Mouse (Mus musculus): Measurements from ENCODE around the gene Psen2. TPM values are rescaled to one million over a fixed set of nuclear protein-coding genes. Genes with fewer than 3 reads are reported as not detected.

Psen2 gene
- polyA plus RNA-seq, 1 experiment from 2014 or later = 18.8 TPM

- H3K4me3 ChIP-seq (ENCODE audit: low read depth, low read length) = peak overlapping the region; percentile 72
- peak overlapping the region; percentile 98 for H3K4me2 ChIP-seq (ENCODE audit: low read depth, low read length)
- peak; percentile 100 for ATAC-seq (ENCODE audit: low read depth)
- no peak overlapping the region for H3K27ac ChIP-seq (replicated peaks; ENCODE audit: low read depth, low read length)
- peak; percentile 99 for DNase-seq (ENCODE audit: low spot score)
- H3K9me3 ChIP-seq (ENCODE audit: control insufficient read depth, low read length) = no peaks in the 10 kb centered on the region
- under 1% methylated on average over 52 of the region's 57 CpGs for WGBS
- H3K4me1 ChIP-seq (ENCODE audit: control insufficient read depth, insufficient read depth, low read length) = peaks cover 8% of the 10 kb centered on the region; the same call in 1 of the 2 replicates
- no peaks in the 10 kb centered on the region for H3K36me3 ChIP-seq (ENCODE audit: control insufficient read depth, insufficient read depth, low read length)
- H3K27me3 ChIP-seq (replicated peaks; ENCODE audit: control insufficient read depth, insufficient read depth, low read length) = no peaks in the 10 kb centered on the region
- peak overlapping the region; percentile 66 for H3K9ac ChIP-seq (ENCODE audit: low read depth, low read length)
Measured at GRCm38 (mm10) chr1:180195703-180196381, 67.4 kb downstream of the Psen2 start.

DNA sequence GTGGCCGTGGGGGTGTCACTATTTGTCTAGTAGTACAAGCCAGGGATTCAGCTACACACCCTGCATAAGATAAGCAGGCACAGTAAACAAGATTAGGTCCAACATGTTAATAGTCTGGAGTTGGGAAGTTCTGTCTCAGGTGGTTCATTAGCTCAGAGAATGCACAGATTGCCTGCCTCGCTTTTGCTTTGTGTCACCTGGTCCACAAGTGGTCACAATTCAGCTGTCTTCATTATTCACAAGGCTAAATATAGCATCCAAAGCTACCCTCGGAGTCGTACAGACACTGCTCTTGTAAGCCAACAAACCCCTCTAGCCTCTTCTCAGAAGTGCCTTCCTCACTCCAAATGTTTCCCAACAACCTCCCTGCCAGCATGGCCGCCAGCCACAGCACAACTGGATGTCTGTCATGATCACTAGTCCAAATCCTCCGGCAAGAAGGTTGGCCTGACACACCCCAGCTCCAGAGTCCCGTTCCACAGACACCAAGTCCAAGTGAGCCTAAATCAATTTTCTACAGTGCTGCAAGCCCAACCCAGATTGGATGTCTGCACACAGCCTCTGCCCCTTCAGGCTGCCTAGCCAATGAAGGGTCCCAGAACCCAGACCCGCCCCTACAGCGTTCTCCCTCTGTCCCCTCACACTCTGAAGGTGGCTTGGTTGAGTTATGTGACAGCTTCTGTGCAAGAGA lies 68.3 kb downstream of the Psen2 start:
- ATAC-seq (ENCODE audit: low read depth) (peak; percentile 53), DNase-seq (ENCODE audit: low spot score) (peak; percentile 62)
- peak overlapping the region; percentile 66 for H3K9ac ChIP-seq (ENCODE audit: low read depth, low read length)
- H3K27ac ChIP-seq (replicated peaks; ENCODE audit: low read depth, low read length) = no peak overlapping the region
- peak overlapping the region; percentile 98 for H3K4me2 ChIP-seq (ENCODE audit: low read depth, low read length)
- H3K9me3 ChIP-seq (ENCODE audit: control insufficient read depth, low read length) = no peaks in the 10 kb centered on the region
- no peaks in the 10 kb centered on the region for H3K27me3 ChIP-seq (replicated peaks; ENCODE audit: control insufficient read depth, insufficient read depth, low read length)
- H3K36me3 ChIP-seq (ENCODE audit: control insufficient read depth, insufficient read depth, low read length) = no peaks in the 10 kb centered on the region
- H3K4me1 ChIP-seq (ENCODE audit: control insufficient read depth, insufficient read depth, low read length) = peaks cover 8% of the 10 kb centered on the region; the same call in 1 of the 2 replicates
- WGBS = 23% methylated on average over 9 of the region's 9 CpGs
- H3K4me3 ChIP-seq (ENCODE audit: low read depth, low read length) = peak overlapping the region; percentile 72

DNA sequence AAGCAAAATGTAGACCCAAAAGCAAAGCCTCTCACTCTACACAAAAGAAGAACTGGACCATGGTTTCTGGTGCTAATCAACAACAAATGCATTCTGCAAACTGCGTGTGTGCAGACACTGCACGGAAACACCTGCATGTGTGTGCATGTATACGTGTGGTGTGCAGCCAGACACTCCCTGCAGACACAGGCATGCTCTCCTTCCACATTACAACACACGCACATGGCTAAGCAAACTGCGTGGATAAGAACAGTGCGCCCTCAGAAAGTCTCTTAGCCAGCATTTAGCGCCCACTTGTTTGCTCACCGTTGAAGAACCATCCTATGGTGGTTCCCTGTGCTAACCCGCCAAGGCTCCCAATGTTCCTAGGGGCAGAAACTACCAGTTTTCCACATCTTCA lies 69.2 kb downstream of the Psen2 start:
- WGBS = 79% methylated on average over 9 of the region's 9 CpGs
- no peaks in the 10 kb centered on the region for H3K9me3 ChIP-seq (ENCODE audit: control insufficient read depth, low read length)
- no peak overlapping the region for H3K9ac ChIP-seq (ENCODE audit: low read depth, low read length)
- H3K4me2 ChIP-seq (ENCODE audit: low read depth, low read length) = no peak overlapping the region
- no peak overlapping the region for H3K27ac ChIP-seq (replicated peaks; ENCODE audit: low read depth, low read length)
- ATAC-seq (ENCODE audit: low read depth) (no peak), DNase-seq (ENCODE audit: low spot score) (no peak)
- H3K27me3 ChIP-seq (replicated peaks; ENCODE audit: control insufficient read depth, insufficient read depth, low read length) = no peaks in the 10 kb centered on the region
- peaks cover 8% of the 10 kb centered on the region; the same call in 1 of the 2 replicates for H3K4me1 ChIP-seq (ENCODE audit: control insufficient read depth, insufficient read depth, low read length)
- H3K36me3 ChIP-seq (ENCODE audit: control insufficient read depth, insufficient read depth, low read length) = no peaks in the 10 kb centered on the region
- H3K4me3 ChIP-seq (ENCODE audit: low read depth, low read length) = no peak overlapping the region

DNA sequence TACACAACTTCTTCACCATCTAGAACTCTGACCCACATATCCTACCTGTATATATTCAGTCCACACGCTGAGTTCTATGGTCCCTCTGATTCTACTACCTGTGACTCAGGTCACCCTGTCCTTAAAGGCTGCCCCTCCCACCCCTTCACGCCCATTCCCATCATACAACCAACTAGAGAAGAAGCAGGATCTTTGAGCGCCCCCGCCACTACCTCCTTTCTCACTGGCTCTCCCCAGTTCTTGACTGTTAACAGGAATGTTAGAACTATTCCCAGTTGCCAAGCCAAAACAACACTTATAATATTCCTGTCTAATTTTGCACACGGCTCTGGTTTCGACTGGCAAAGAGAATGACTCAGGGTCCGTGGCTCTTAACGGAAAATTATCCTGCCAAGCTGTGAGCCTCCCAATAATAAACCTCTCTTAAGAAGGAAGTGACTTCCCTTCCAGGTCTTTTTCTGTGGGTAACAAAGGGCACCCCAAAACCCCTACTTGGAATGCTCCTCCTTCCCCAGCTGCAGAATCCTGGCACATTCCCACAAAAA lies 69.8 kb downstream of the Psen2 start:
- no peak overlapping the region for H3K9ac ChIP-seq (ENCODE audit: low read depth, low read length)
- H3K9me3 ChIP-seq (ENCODE audit: control insufficient read depth, low read length) = no peaks in the 10 kb centered on the region
- H3K4me3 ChIP-seq (ENCODE audit: low read depth, low read length) = no peak overlapping the region
- no peak overlapping the region for H3K27ac ChIP-seq (replicated peaks; ENCODE audit: low read depth, low read length)
- WGBS = 74% methylated on average over 8 of the region's 8 CpGs
- H3K4me1 ChIP-seq (ENCODE audit: control insufficient read depth, insufficient read depth, low read length) = peaks cover 8% of the 10 kb centered on the region; the same call in 1 of the 2 replicates
- H3K4me2 ChIP-seq (ENCODE audit: low read depth, low read length) = no peak overlapping the region
- no peaks in the 10 kb centered on the region for H3K36me3 ChIP-seq (ENCODE audit: control insufficient read depth, insufficient read depth, low read length)
- DNase-seq (ENCODE audit: low spot score) = no peak
- no peaks in the 10 kb centered on the region for H3K27me3 ChIP-seq (replicated peaks; ENCODE audit: control insufficient read depth, insufficient read depth, low read length)
- no peak for ATAC-seq (ENCODE audit: low read depth)

- H3K27me3 ChIP-seq (replicated peaks; ENCODE audit: control insufficient read depth, insufficient read depth, low read length) = no peaks in the 10 kb centered on the region
- no peaks in the 10 kb centered on the region for H3K36me3 ChIP-seq (ENCODE audit: control insufficient read depth, insufficient read depth, low read length)
- DNase-seq (ENCODE audit: low spot score) = no peak
- no peak overlapping the region for H3K27ac ChIP-seq (replicated peaks; ENCODE audit: low read depth, low read length)
- WGBS = 52% methylated on average over 4 of the region's 4 CpGs
- no peak overlapping the region for H3K4me3 ChIP-seq (ENCODE audit: low read depth, low read length)
- no peaks in the 10 kb centered on the region for H3K9me3 ChIP-seq (ENCODE audit: control insufficient read depth, low read length)
- H3K9ac ChIP-seq (ENCODE audit: low read depth, low read length) = no peak overlapping the region
- ATAC-seq (ENCODE audit: low read depth) = no peak
- H3K4me2 ChIP-seq (ENCODE audit: low read depth, low read length) = no peak overlapping the region
- H3K4me1 ChIP-seq (ENCODE audit: control insufficient read depth, insufficient read depth, low read length) = peaks cover 8% of the 10 kb centered on the region; the same call in 1 of the 2 replicates
Measured at GRCm38 (mm10) chr1:180192866-180193265, 70.4 kb downstream of the Psen2 start.

DNA sequence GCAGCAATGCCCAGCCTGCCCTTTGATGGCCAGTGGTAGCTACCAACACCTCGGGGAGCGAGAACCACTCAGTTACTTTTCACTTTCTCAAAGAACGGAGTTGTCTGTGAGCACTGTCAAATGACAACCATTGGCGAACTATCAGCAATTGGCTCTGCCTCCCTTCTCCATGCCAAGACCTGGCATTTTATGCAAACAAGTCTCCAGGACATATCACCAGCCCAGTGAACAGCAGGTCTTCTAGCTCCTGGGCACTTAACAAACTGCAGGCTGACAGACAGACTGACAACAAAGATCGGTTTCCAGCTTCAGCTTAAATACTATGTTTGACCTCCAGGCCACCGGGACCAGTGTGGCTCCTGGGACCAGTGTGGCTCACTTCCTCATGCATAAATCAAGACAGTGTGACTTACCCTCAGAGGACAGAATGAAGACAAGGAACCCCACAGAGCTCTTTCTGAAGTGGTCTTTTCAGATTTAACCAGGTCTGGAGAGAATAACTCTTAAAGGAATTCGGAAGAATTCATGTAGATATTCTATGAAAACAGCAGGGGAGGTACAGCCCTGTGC lies 71.5 kb downstream of the Psen2 start:
- H3K9ac ChIP-seq (ENCODE audit: low read depth, low read length) = no peak overlapping the region
- DNase-seq (ENCODE audit: low spot score) (no peak), ATAC-seq (ENCODE audit: low read depth) (no peak)
- no peak overlapping the region for H3K4me3 ChIP-seq (ENCODE audit: low read depth, low read length)
- no peaks in the 10 kb centered on the region for H3K27me3 ChIP-seq (replicated peaks; ENCODE audit: control insufficient read depth, insufficient read depth, low read length)
- no peaks in the 10 kb centered on the region for H3K9me3 ChIP-seq (ENCODE audit: control insufficient read depth, low read length)
- H3K4me2 ChIP-seq (ENCODE audit: low read depth, low read length) = no peak overlapping the region
- peaks cover 8% of the 10 kb centered on the region; the same call in 1 of the 2 replicates for H3K4me1 ChIP-seq (ENCODE audit: control insufficient read depth, insufficient read depth, low read length)
- 61% methylated on average over 7 of the region's 7 CpGs for WGBS
- no peaks in the 10 kb centered on the region for H3K36me3 ChIP-seq (ENCODE audit: control insufficient read depth, insufficient read depth, low read length)
- H3K27ac ChIP-seq (replicated peaks; ENCODE audit: low read depth, low read length) = no peak overlapping the region

DNA sequence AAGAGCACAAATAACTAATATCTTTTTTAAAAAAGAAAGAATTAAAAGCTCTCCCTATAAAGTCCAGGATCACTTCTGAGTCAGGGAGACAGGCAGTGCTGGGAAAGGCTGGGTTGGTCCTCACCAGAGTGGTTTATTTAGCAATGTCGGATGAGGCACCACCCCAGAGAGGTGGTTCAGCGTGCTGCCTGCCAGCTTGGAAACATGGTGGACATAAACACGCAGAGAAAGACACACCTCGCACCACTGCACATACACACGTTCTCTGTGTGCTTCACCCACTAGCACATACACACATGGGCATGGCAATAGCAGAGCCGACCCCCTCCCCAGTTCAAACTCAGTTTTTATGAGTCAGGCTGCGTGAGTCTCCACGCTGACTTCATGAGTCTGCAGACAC lies 72.1 kb downstream of the Psen2 start:
- WGBS = 88% methylated on average over 8 of the region's 8 CpGs
- DNase-seq (ENCODE audit: low spot score) (no peak), ATAC-seq (ENCODE audit: low read depth) (no peak)
- H3K36me3 ChIP-seq (ENCODE audit: control insufficient read depth, insufficient read depth, low read length) = no peaks in the 10 kb centered on the region
- H3K9ac ChIP-seq (ENCODE audit: low read depth, low read length) = no peak overlapping the region
- H3K9me3 ChIP-seq (ENCODE audit: control insufficient read depth, low read length) = no peaks in the 10 kb centered on the region
- no peak overlapping the region for H3K4me3 ChIP-seq (ENCODE audit: low read depth, low read length)
- peaks cover 8% of the 10 kb centered on the region; the same call in 1 of the 2 replicates for H3K4me1 ChIP-seq (ENCODE audit: control insufficient read depth, insufficient read depth, low read length)
- no peaks in the 10 kb centered on the region for H3K27me3 ChIP-seq (replicated peaks; ENCODE audit: control insufficient read depth, insufficient read depth, low read length)
- no peak overlapping the region for H3K27ac ChIP-seq (replicated peaks; ENCODE audit: low read depth, low read length)
- H3K4me2 ChIP-seq (ENCODE audit: low read depth, low read length) = no peak overlapping the region

DNA sequence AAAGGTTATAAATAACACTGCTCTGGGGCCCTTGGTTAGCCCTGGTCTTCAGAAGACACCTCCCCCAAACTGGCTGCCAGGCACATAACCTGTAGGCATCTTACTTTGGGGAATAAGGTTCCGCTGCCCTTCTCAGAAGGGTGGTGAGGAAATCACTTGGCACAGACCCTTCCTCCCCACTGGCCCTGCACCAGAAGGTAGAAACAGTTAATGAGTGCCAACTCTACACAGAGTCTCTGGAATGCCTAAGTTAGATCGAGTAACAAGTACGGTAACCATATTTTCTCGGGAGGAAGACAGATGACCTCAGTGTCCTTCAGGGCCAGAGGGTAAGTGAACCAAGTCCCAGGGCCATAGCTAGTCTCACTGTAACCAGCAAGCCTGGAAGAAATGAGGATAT lies 74.3 kb downstream of the Psen2 start:
- DNase-seq (ENCODE audit: low spot score) = no peak

More for the DNA sequence above, 74.3 kb downstream of the Psen2 start:
- 81% methylated on average over 4 of the region's 4 CpGs for WGBS
- Histone ChIP-seq H3K4me2 (ENCODE audit: low read depth, low read length) (no peak overlapping the region), H3K36me3 (ENCODE audit: control insufficient read depth, insufficient read depth, low read length) (no peaks in the 10 kb centered on the region), H3K9me3 (ENCODE audit: control insufficient read depth, low read length) (no peaks in the 10 kb centered on the region), H3K27me3 (replicated peaks; ENCODE audit: control insufficient read depth, insufficient read depth, low read length) (no peaks in the 10 kb centered on the region), H3K4me1 (ENCODE audit: control insufficient read depth, insufficient read depth, low read length) (no peaks in the 10 kb centered on the region), H3K9ac (ENCODE audit: low read depth, low read length) (no peak overlapping the region), H3K4me3 (ENCODE audit: low read depth, low read length) (no peak overlapping the region), H3K27ac (replicated peaks; ENCODE audit: low read depth, low read length) (no peak overlapping the region)
- ATAC-seq (ENCODE audit: low read depth) = no peak
